Mouse (Mus musculus): ENCODE data around the gene Tbx20. TPM values are rescaled to one million over a fixed set of nuclear protein-coding genes. Genes with fewer than 3 reads are reported as not detected.

Tbx20 gene
- polyA plus RNA-seq, 1 experiment from 2014 or later = 0.58 TPM

- no peak overlapping the region for H3K9ac ChIP-seq (replicated peaks)
- TF ChIP-seq CTCF (IDR thresholded peaks at IDR 0.05; ENCODE audit: low read depth) = no peak
- no peak for TF ChIP-seq EP300 (IDR thresholded peaks at IDR 0.05; ENCODE audit: low read depth)
- no peak overlapping the region for H3K4me2 ChIP-seq (ENCODE audit: low read depth, low read length)
- no peak for DNase-seq
- WGBS (ENCODE audit: insufficient replicate concordance) = 9% methylated on average over 9 of the region's 9 CpGs
- no peak overlapping the region for H3K27ac ChIP-seq (ENCODE audit: low read depth)
- peaks cover 89% of the 10 kb centered on the region for H3K27me3 ChIP-seq (ENCODE audit: insufficient read depth, low read length)
- ATAC-seq = no peak
- H3K4me3 ChIP-seq (ENCODE audit: low read depth, low read length) = no peak overlapping the region
- no peaks in the 10 kb centered on the region for H3K9me3 ChIP-seq (ENCODE audit: low read length)
- H3K4me1 ChIP-seq (ENCODE audit: insufficient read depth) = peaks cover 8% of the 10 kb centered on the region; the same call in 1 of the 2 replicates
- H3K36me3 ChIP-seq (replicated peaks; ENCODE audit: insufficient read depth, low read length) = no peaks in the 10 kb centered on the region
These were observed 2.4 kb upstream of the Tbx20 start for GRCm38 (mm10) chr9:24776487-24776886.

GRCm38 (mm10) chr9:24775567-24775966 is 1.5 kb upstream of the Tbx20 start:
- Histone ChIP-seq H3K27me3 (ENCODE audit: insufficient read depth, low read length) (peaks cover 89% of the 10 kb centered on the region), H3K4me2 (ENCODE audit: low read depth, low read length) (no peak overlapping the region), H3K27ac (ENCODE audit: low read depth) (no peak overlapping the region), H3K9me3 (ENCODE audit: low read length) (no peaks in the 10 kb centered on the region), H3K4me3 (ENCODE audit: low read depth, low read length) (no peak overlapping the region), H3K4me1 (ENCODE audit: insufficient read depth) (peaks cover 6% of the 10 kb centered on the region; the same call in 1 of the 2 replicates), H3K36me3 (replicated peaks; ENCODE audit: insufficient read depth, low read length) (no peaks in the 10 kb centered on the region), H3K9ac (replicated peaks) (no peak overlapping the region)
- TF ChIP-seq EP300 (IDR thresholded peaks at IDR 0.05; ENCODE audit: low read depth) (no peak), CTCF (IDR thresholded peaks at IDR 0.05; ENCODE audit: low read depth) (no peak)
- ATAC-seq = no peak
- 10% methylated on average over 1 of the region's 1 CpGs for WGBS (ENCODE audit: insufficient replicate concordance)
- no peak for DNase-seq

GRCm38 (mm10) chr9:24775001-24775400 is 898 bp upstream of the Tbx20 start:
- Histone ChIP-seq H3K4me1 (ENCODE audit: insufficient read depth) (peaks cover 6% of the 10 kb centered on the region), H3K4me2 (ENCODE audit: low read depth, low read length) (no peak overlapping the region), H3K27me3 (ENCODE audit: insufficient read depth, low read length) (peaks cover 92% of the 10 kb centered on the region), H3K9ac (replicated peaks) (no peak overlapping the region), H3K4me3 (ENCODE audit: low read depth, low read length) (no peak overlapping the region), H3K9me3 (ENCODE audit: low read length) (no peaks in the 10 kb centered on the region), H3K27ac (ENCODE audit: low read depth) (no peak overlapping the region), H3K36me3 (replicated peaks; ENCODE audit: insufficient read depth, low read length) (no peaks in the 10 kb centered on the region)
- DNase-seq = no peak
- TF ChIP-seq CTCF (IDR thresholded peaks at IDR 0.05; ENCODE audit: low read depth) = no peak
- WGBS (ENCODE audit: insufficient replicate concordance) = 3% methylated on average over 9 of the region's 9 CpGs
- ATAC-seq = no peak

- H3K9ac ChIP-seq (replicated peaks) = peak overlapping the region; percentile 46
- H3K27me3 ChIP-seq (ENCODE audit: insufficient read depth, low read length) = peaks cover 92% of the 10 kb centered on the region
- TF ChIP-seq EP300 (IDR thresholded peaks at IDR 0.05; ENCODE audit: low read depth) (no peak), CTCF (IDR thresholded peaks at IDR 0.05; ENCODE audit: low read depth) (no peak)
These were observed 434 bp downstream of the Tbx20 start for GRCm38 (mm10) chr9:24773669-24774068.

GRCm38 (mm10) chr9:24773171-24773570 is 932 bp downstream of the Tbx20 start:
- H3K4me2 ChIP-seq (ENCODE audit: low read depth, low read length) = no peak overlapping the region
- no peaks in the 10 kb centered on the region for H3K9me3 ChIP-seq (ENCODE audit: low read length)

More at GRCm38 (mm10) chr9:24773669-24774068, 434 bp downstream of the Tbx20 start:
- DNase-seq (no peak), ATAC-seq (no peak)
- 2% methylated on average over 19 of the region's 19 CpGs for WGBS (ENCODE audit: insufficient replicate concordance)
- peak overlapping the region; percentile 42; the same call in 1 of the 2 replicates for H3K4me2 ChIP-seq (ENCODE audit: low read depth, low read length)
- H3K4me3 ChIP-seq (ENCODE audit: low read depth, low read length) = peak overlapping the region; percentile 34
- H3K36me3 ChIP-seq (replicated peaks; ENCODE audit: insufficient read depth, low read length) = no peaks in the 10 kb centered on the region
- no peaks in the 10 kb centered on the region for H3K9me3 ChIP-seq (ENCODE audit: low read length)
- H3K27ac ChIP-seq (ENCODE audit: low read depth) = 0 out of 2 replicates have a peak overlapping the region, but pooled peaks have one; percentile 22
- peaks cover 6% of the 10 kb centered on the region for H3K4me1 ChIP-seq (ENCODE audit: insufficient read depth)

GRCm38 (mm10) chr9:24772431-24773120 is 1.5 kb downstream of the Tbx20 start:
- no peaks in the 10 kb centered on the region for H3K9me3 ChIP-seq (ENCODE audit: low read length)
- H3K27ac ChIP-seq (ENCODE audit: low read depth) = no peak overlapping the region
- peak overlapping the region; percentile 34 for H3K4me3 ChIP-seq (ENCODE audit: low read depth, low read length)
- WGBS (ENCODE audit: insufficient replicate concordance) = 20% methylated on average over 9 of the region's 9 CpGs
- ATAC-seq (no peak), DNase-seq (no peak)
- H3K27me3 ChIP-seq (ENCODE audit: insufficient read depth, low read length) = peaks cover 82% of the 10 kb centered on the region
- H3K4me1 ChIP-seq (ENCODE audit: insufficient read depth) = peaks cover 6% of the 10 kb centered on the region
- H3K36me3 ChIP-seq (replicated peaks; ENCODE audit: insufficient read depth, low read length) = no peaks in the 10 kb centered on the region
- no peak overlapping the region for H3K4me2 ChIP-seq (ENCODE audit: low read depth, low read length)
- TF ChIP-seq EP300 (IDR thresholded peaks at IDR 0.05; ENCODE audit: low read depth) = no peak
- TF ChIP-seq CTCF (IDR thresholded peaks at IDR 0.05; ENCODE audit: low read depth) = no peak
- H3K9ac ChIP-seq (replicated peaks) = no peak overlapping the region

More at GRCm38 (mm10) chr9:24773171-24773570, 932 bp downstream of the Tbx20 start:
- Histone ChIP-seq H3K27me3 (ENCODE audit: insufficient read depth, low read length) (peaks cover 88% of the 10 kb centered on the region), H3K4me1 (ENCODE audit: insufficient read depth) (peaks cover 6% of the 10 kb centered on the region), H3K9ac (replicated peaks) (peak overlapping the region; percentile 46), H3K36me3 (replicated peaks; ENCODE audit: insufficient read depth, low read length) (no peaks in the 10 kb centered on the region), H3K4me3 (ENCODE audit: low read depth, low read length) (peak overlapping the region; percentile 34), H3K27ac (ENCODE audit: low read depth) (no peak overlapping the region)
- DNase-seq (no peak), ATAC-seq (no peak)
- WGBS (ENCODE audit: insufficient replicate concordance) = 7% methylated on average over 9 of the region's 9 CpGs
- TF ChIP-seq EP300 (IDR thresholded peaks at IDR 0.05; ENCODE audit: low read depth) (no peak), CTCF (IDR thresholded peaks at IDR 0.05; ENCODE audit: low read depth) (no peak)

Measured in liver, postnatal 0 days (tissue).